Mouse (Mus musculus) kidney, adult 18-20 months (tissue): ENCODE results near the gene Chfr.

ENCODE experiments used
- DNase-seq: peaks from one replicate; pipeline ENCODE4 v3.0.0; 2021

The Chfr gene

GRCm38 (mm10) chr5:110135293-110136086 lies at the start of gene Chfr:
Chfr (plus strand) TSS chr5:110135842.
- DNase-seq = peak; percentile 99

- no peak for DNase-seq
Observed at GRCm38 (mm10) chr5:110086161-110086866, 49.3 kb upstream of the Chfr start.

GRCm38 (mm10) chr5:110091546-110091945 lies 44.1 kb upstream of the Chfr start:
- DNase-seq = no peak

DNA sequence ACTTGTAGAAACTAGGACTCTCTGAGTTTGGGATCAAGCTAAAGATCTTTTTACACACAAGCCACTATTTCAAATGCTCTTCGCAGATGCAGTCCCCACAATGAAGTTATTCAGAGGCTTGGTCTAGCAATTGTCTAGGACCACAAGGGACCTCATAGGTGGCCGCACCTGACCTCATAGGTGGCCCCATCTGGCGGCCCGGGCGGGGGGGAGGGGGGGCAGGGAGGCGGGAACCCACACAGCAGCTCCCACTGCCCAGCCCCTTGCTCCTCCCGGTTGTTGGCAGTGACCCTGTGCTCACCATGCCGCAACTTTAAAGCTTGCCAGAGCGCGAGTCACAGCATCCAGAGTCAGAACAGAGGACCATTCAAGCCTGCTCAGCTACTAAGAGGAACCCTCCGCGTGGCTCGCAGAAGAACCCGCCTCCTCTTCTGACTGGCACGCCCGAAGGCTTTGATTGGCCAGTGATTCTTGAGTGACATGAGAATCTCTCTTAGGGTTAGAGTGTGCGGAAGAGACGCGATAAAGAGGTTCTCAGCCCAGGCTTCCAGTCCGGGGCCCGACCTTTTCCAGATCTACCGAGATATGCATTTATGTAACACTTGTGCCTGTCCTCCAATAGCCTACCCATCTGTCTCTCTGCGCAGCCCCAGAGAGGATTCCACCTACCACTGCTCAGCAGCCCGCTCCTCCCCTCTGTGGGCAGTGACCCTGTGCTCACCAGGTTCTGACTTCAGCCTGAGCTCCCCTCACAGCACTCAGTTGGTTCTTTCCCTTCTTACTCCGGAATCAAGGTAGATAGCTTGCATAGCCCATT lies 41.4 kb upstream of the Chfr start, which contains the start of gene Gm35315:
Gene Gm35315 (minus strand): TSS at position 391 of the 817 bp plus-strand sequence.
- DNase-seq = peak; percentile 89

GRCm38 (mm10) chr5:110094847-110095213 lies 40.8 kb upstream of the Chfr start:
- DNase-seq = no peak

- DNase-seq = no peak
Observed at GRCm38 (mm10) chr5:110098991-110099477, 36.6 kb upstream of the Chfr start.

GRCm38 (mm10) chr5:110099656-110100580 lies 35.7 kb upstream of the Chfr start, which contains the start of gene Plcxd1:
Plcxd1 (plus strand) TSS chr5:110099969.
- DNase-seq = peak; percentile 45

DNA sequence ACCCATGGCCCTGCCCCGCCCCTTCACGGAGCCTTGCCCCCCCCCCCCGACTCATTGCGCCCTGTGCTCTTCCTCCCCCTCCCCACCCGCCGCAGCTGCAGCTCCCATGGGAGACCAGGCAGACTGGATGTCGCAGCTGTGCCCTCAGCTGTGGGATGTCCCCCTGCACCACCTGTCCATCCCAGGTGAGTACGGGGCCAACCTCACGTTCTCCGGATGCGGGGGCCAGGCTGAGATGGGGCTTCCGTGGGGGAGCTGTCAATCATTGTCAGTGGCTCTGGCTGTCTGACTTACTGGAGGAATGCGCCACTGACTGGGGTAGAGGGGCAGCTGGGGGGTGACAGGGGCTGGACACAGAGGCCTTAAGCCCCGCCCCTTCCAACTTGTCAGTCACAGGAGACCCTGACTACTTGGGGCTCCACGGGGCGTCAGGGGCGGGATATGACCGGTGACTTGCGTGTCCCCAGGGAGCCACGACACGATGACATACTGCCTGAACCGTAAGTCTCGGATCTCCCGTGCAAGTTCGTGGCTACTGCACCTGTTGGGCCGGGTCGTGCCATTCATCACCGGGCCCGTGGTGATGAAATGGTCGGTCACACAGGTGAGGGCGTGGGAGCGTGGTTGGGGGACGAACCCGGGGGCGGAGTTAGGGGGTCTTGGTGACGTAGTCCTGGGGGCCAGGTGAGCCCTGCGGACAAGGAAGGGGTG lies 34.6 kb upstream of the Chfr start:
- DNase-seq = peak; percentile 28

- DNase-seq = peak; percentile 47
Observed at GRCm38 (mm10) chr5:110101716-110102347, 33.8 kb upstream of the Chfr start.

DNA sequence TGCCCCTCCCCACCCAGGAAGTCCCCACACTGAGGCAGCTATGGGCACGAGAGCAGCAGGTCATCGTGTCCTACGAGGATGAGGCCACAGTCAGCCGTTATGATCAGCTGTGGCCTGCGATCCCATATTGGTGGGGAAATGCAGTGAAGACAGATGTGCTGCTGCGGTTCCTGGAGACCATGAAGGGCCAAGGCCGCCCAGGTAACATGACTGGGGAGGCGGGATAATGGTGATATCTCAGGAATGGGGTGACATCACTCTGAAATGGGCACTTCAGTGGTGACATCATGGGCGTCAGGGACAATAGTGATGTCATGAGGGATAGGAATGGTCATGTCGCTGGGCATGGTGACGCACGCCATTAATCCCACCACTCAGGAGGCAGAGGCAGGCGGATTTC lies 33.2 kb upstream of the Chfr start:
- no peak for DNase-seq

- DNase-seq = no peak
Observed at GRCm38 (mm10) chr5:110102853-110103625, 32.6 kb upstream of the Chfr start.

GRCm38 (mm10) chr5:110103901-110104615 lies 31.6 kb upstream of the Chfr start:
- DNase-seq = no peak

DNA sequence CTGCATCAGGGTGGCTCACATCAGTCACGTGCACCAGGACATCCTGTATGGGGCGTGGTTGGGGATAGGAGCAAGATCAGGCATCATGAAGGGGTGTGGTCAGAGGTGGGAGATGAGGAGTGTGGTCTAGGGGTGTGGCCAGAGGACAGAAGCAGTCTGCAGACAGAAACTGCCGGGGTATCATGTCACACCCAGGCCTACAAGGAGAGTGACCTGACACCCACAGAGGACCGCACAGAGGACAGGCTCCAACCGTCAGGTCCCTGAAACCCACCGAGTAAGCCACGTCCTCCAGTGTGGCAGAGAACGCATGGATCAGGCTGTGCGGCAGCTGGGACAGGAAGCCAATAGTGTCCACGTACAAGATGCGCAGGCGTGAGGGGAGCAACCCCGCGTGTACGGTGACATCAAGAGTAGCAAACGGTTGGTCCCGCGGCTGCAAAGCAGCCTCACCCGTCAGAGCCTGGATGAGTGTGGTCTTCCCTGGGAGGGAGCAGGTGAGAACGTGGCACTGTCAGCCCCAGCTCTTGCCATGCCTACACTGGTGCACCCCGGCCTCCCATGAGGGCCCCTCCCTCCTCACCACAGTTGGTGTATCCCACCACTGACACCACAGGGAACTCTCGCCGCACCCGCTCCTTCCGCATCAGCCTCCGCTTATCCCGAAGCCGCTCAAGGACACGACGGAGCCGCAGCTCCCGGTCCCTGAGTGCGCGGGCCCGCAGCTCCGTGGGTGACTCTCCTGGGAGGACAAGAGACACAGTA lies 30.8 kb upstream of the Chfr start:
- DNase-seq = no peak

GRCm38 (mm10) chr5:110106140-110106871 lies 29.3 kb upstream of the Chfr start:
- peak; percentile 2 for DNase-seq

DNA sequence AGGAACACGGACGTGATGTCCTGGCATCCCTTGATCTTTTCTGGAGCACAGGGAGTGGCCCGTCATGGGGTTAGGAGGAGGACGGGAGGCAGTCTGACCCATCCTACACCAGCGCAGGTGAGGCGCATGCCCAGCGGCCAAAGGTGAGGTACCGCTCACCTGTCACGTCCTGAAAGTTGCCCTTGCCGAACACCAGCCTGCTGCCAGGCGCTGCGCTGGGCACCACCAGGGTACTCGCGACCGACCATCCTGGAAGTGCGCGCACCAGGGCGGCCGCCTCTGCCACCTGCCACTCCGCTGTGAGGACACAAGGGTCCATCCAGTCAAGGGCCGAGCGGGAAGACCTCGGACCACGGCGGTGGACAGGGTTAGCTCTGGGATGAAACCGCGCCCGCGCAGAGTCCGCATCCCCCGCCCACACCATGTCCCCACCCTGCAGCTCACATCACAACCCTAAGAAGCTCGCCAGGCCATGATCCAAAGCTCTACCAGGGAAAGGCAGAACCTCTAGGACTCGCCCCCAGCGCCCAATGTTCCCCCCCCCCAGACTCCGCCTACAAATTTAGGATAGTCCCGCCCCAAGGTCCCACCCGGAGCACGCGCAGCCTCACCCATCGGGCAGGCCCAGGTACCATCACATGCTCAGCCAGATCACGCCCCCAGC lies 28.6 kb upstream of the Chfr start:
- peak; percentile 29 for DNase-seq

GRCm38 (mm10) chr5:110107581-110108304 lies 27.9 kb upstream of the Chfr start, which contains the start of gene Gtpbp6:
Gtpbp6 (minus strand) TSS chr5:110108197.
- DNase-seq = peak; percentile 93
